Mouse (Mus musculus): ENCODE data around the gene Myo16.

DNA sequence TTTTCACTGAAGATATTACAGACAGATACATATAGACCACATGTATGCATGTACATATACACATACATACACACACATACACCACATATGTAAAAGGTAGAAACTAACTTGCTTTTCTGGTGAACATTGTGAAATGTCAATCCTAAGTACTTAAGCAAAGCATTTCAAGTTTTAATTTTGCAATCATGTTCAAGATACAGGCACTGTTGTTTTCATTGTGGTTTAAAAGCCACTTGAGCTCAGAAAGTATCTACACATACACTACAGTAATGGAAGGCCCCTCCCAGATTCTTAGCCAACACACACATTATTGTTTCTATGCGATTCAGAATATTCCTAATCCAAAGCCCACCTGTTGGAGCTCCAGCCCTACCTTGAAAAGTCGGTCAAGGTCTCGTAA, 348.0 kb downstream of the Myo16 start:
- TF ChIP-seq CTCF (IDR thresholded peaks at IDR 0.05), result no peak
- no peak for TF ChIP-seq POLR2A (IDR thresholded peaks at IDR 0.05; ENCODE audit: insufficient read depth, low read depth, low read length)
- TF ChIP-seq EP300 (IDR thresholded peaks at IDR 0.05; ENCODE audit: insufficient read depth, low read depth, low read length), result no peak

Measured in heart, adult 2 months (tissue).